Mouse (Mus musculus) small intestine, adult 2 months (tissue): ENCODE data around the gene Cym. TPM values are rescaled to one million over a fixed set of nuclear protein-coding genes. Genes with fewer than 3 reads are reported as not detected.

Experiments
- H3K27ac ChIP-seq: fragments of 200-500 bp; 2 replicates; pipeline ENCODE4 v1.5.1; 2012; ENCODE audit warnings: low read depth, low read length, control low read depth, inconsistent platforms; ENCODE audit not compliant: insufficient read depth
- H3K27me3 ChIP-seq: fragments of 200-500 bp; 2 replicates; pipeline ENCODE4 v1.6.1; 2012; ENCODE audit warnings: mild to moderate bottlenecking, moderate library complexity, low read length, inconsistent platforms; ENCODE audit not compliant: control insufficient read depth, insufficient read depth
- H3K36me3 ChIP-seq: fragments of 200-500 bp; 2 replicates; pipeline ENCODE4 v1.6.1; 2012; ENCODE audit warnings: mild to moderate bottlenecking, low read length, control low read depth, inconsistent platforms; ENCODE audit not compliant: control insufficient read depth, insufficient read depth
- H3K4me1 ChIP-seq: fragments of 200-500 bp; 2 replicates; pipeline ENCODE4 v1.6.1; 2012; ENCODE audit warnings: low read length, inconsistent platforms, mixed read lengths; ENCODE audit not compliant: control insufficient read depth, insufficient read depth, insufficient read length
- H3K4me3 ChIP-seq: fragments of 200-500 bp; 2 replicates; pipeline ENCODE4 v1.5.1; 2012; ENCODE audit warnings: low read depth, mild to moderate bottlenecking, control low read depth, inconsistent platforms, low read length, moderate library complexity
- CTCF ChIP-seq: fragments of 200-500 bp; IDR thresholded peaks from 2 replicates; pipeline ENCODE4 v1.5.1; 2012; ENCODE audit warnings: low read depth, mild to moderate bottlenecking, control low read depth, inconsistent platforms, low read length, moderate library complexity, mixed read lengths; ENCODE audit not compliant: insufficient replicate concordance, insufficient read length; ENCODE audit errors: extremely low read depth
- POLR2A ChIP-seq: fragments of 200-500 bp; IDR thresholded peaks from 2 replicates; pipeline ENCODE4 v1.6.1; 2012; ENCODE audit warnings: low read depth, mild to moderate bottlenecking, control low read depth, inconsistent platforms, low read length, moderate library complexity
- WGBS: fragments of 180-500 bp; shearing (Covaris S2); methylation state at CpG from one replicate; pipeline ENCODE4 v1.1.7; 2018; 5-methylcytosine and 5-hydroxymethylcytosine counted together
- polyA plus RNA-seq: library from polyadenylated mRNA; depleted of rRNA; stranded (reverse); fragments of >200 nt; gene quantifications from 2 replicates; pipeline ENCODE4 v1.2.3, GENCODE M21; 2012; rRNA removed

The Cym gene
- polyA plus RNA-seq, 1 experiment, result 6.5 TPM

DNA sequence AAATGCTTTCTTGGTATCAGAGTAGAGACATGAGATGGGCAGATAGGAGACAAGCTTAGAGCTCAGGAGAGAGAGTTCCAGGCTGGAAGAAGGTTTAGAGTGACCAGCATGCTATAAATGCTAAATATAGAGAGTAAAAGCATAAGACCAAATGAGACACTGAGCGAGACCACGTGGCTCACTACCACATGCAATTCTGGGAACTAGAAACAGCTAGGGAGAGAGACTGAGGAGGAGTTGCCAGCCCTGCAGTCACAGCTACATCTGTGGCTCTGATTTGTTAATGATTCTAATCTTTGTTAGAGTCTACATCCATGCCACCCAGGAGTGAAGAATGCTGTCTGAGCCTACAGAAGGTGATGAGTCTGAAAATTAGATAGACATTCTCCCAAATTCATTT lies 52.0 kb downstream of the Cym start:
- H3K27ac ChIP-seq, result no peak overlapping the region
- no peak for TF ChIP-seq CTCF
- no peak for TF ChIP-seq POLR2A
- 79% methylated on average over 2 of the region's 2 CpGs for WGBS
- no peaks in the 10 kb centered on the region for H3K4me1 ChIP-seq
- no peak overlapping the region for H3K4me3 ChIP-seq
- H3K27me3 ChIP-seq, result no peaks in the 10 kb centered on the region
- H3K36me3 ChIP-seq, result no peaks in the 10 kb centered on the region

DNA sequence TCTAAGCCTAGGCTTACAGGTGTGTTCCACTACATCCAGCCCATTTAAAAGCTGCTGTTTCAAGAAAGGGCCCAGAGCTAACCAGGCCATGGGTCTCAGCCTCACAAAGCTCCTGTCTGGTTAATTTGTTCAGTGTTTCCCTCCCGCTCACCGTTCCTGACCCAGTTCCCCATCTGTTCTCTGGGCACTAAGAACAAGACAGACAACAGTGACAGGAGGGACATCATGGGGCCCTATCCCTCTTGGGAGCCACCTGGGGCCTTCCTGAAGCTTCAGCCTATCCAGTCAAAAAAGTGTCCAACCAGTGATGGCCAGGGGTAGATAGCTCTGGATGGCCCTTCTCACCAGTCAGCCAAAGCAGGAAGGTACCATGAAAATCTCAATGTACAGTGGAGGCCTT lies 58.8 kb downstream of the Cym start:
- peaks cover 4% of the 10 kb centered on the region; the same call in 1 of the 2 replicates for H3K27me3 ChIP-seq
- no peak overlapping the region for H3K4me3 ChIP-seq
- H3K36me3 ChIP-seq, result no peaks in the 10 kb centered on the region
- WGBS, result 96% methylated on average over 2 of the region's 2 CpGs
- TF ChIP-seq POLR2A (no peak), CTCF (no peak)
- no peaks in the 10 kb centered on the region for H3K4me1 ChIP-seq
- no peak overlapping the region for H3K27ac ChIP-seq

Other genes starting within 250 kb of the Cym start
- gene Kcna3, start 185.6 kb downstream of the Cym start, polyA plus RNA-seq, result 2.5 and 3.9 TPM in 2 replicates
- gene Kcna2, start 120.6 kb downstream of the Cym start, polyA plus RNA-seq, result 0.46 and 0.48 TPM in 2 replicates
- gene Kcna10, start 38.7 kb downstream of the Cym start, polyA plus RNA-seq, result not detected in 2 replicates
- not detected in 2 replicates for gene A630076J17Rik, start 8.9 kb upstream of the Cym start, polyA plus RNA-seq
- gene Prok1, start 18.0 kb upstream of the Cym start, polyA plus RNA-seq, result not detected in 2 replicates
- gene Lamtor5, start 57.1 kb upstream of the Cym start, polyA plus RNA-seq, result 31.1 and 55.1 TPM in 2 replicates
- not detected in 2 replicates for gene Slc16a4, start 69.5 kb upstream of the Cym start, polyA plus RNA-seq
- 2.7 and 5.6 TPM in 2 replicates for gene Rbm15, start 111.9 kb upstream of the Cym start, polyA plus RNA-seq
- 0.19 and 0.25 TPM in 2 replicates for gene Kcnc4, start 237.8 kb upstream of the Cym start, polyA plus RNA-seq